Mouse (Mus musculus): ENCODE data around the gene Casz1.

DNA sequence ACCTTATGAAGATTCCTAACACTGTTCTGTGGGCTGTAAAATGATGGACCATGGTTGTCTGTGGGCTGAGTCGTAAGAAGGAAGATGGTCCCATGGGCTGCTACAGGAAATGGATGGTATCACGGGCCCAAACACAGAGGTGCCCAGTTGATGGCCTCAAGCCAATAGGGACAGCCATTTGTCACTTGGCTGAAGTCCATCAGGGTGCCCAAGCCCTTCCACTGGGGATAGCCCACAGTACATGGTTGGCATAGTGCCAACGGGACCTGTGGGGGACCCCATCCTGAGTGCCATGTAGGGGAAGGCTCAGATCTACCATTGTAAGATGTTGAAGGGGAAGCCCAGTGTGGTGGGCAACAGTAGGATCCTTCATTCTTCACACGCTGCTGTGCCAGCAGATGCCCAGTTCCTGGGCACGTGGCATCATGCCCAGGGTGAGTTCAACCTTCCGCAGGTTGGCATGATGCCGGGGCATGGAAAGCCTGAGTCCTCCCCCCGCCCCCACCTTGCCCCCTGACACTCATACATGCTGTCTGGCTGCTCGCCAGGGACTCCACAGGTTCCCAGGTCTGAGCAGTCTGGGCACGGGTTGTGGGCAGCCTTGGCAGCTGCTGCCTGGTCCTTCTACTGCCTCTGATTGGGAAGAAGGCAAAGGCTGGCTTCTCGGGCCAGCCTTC is 63.6 kb downstream of the Casz1 start:
- TF ChIP-seq GATA1 (IDR thresholded peaks at IDR 0.05; ENCODE audit: borderline replicate concordance, low read length), result no peak
- TF ChIP-seq FLI1 (IDR thresholded peaks at IDR 0.05; ENCODE audit: low read length), result no peak
